Comparison of ENCODE assay signal across 25 mouse cellular contexts in the genomic region with DNA sequence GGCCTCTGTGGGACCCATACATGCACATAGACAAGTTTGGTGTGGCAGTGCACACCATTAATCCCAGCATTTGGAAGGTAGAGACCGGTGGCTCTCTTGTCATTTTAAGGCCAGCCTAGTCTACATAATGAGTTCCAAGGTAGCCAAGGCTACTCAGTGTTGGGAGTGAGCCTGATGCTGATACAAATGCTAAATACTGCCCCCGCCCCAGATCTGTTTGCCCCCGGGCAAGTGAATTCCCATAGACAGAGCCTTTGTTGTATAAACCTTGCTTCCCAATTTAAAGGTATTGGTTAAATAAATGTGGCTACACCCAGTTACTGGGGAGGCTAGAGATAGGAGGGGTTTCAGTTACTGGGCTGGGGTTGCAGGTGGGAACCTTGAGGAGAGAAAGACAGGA. TPM values are rescaled to one million over a fixed set of nuclear protein-coding genes. Genes with fewer than 3 reads are reported as not detected.
DNase-seq lines count a peak whose midpoint lies in the region; ATAC-seq and TF ChIP-seq lines count a peak whose summit lies in the region.
"Had no signal": no experiment of that assay in that cellular context is flagged by ENCODE, and none has a peak within 500 bp of the region (broad histone marks: within the 10 kb centered on the region; RNA-seq: fewer than 3 reads in every experiment).

No protein-coding gene starts in this region.

- H3K4me3 ChIP-seq in ES-Bruce4 (ENCODE audit: low read depth, low read length), result peak overlapping the region; percentile 89
- peak overlapping the region; percentile 41 to 56; a peak in 3 of 4 replicates for H3K4me3 ChIP-seq in ES-E14 (ENCODE audit: insufficient read depth in 1 of 2, low read depth in 1 of 2, low read length in 2 of 2, poor library complexity in 1 of 2, severe bottlenecking in 1 of 2)
- no peak overlapping the region for H3K4me3 ChIP-seq in forebrain, embryonic 11.5 days (ENCODE audit: low read depth, low read length)
- no peak overlapping the region for H3K4me3 ChIP-seq in kidney, embryonic 16.5 days (ENCODE audit: low read length)
- H3K4me3 ChIP-seq: embryonic facial prominence, embryonic 13.5 days; embryonic facial prominence, embryonic 15.5 days; erythroblast, embryonic 14.5 days; forebrain, embryonic 10.5 days; forebrain, embryonic 13.5 days; forebrain, embryonic 15.5 days had no signal

- H3K4me1 ChIP-seq in ES-Bruce4 (ENCODE audit: control insufficient read depth, insufficient read depth, low read length) (peaks cover 14% of the 10 kb centered on the region), ES-E14 (ENCODE audit: control insufficient read depth in 2 of 2, insufficient read depth in 2 of 2, low read length in 2 of 2, poor library complexity in 1 of 2) (peaks cover 13 to 36% of the 10 kb centered on the region in 2 experiments)
- no peaks in the 10 kb centered on the region for H3K4me1 ChIP-seq in forebrain, embryonic 11.5 days (replicated peaks; ENCODE audit: control insufficient read depth, insufficient read depth, low read length)
- H3K4me1 ChIP-seq in kidney, embryonic 16.5 days (ENCODE audit: insufficient read depth, low read length), result no peaks in the 10 kb centered on the region
- H3K4me1 ChIP-seq: embryonic facial prominence, embryonic 13.5 days; embryonic facial prominence, embryonic 15.5 days; forebrain, embryonic 13.5 days; forebrain, embryonic 15.5 days had no signal

- no peaks in the 10 kb centered on the region for H3K27me3 ChIP-seq in ES-Bruce4 (ENCODE audit: control insufficient read depth, insufficient read depth, low read length, poor library complexity, severe bottlenecking)
- no peaks in the 10 kb centered on the region for H3K27me3 ChIP-seq in forebrain, embryonic 11.5 days (ENCODE audit: control insufficient read depth, insufficient read depth, low read length)
- no peaks in the 10 kb centered on the region for H3K27me3 ChIP-seq in kidney, embryonic 16.5 days (ENCODE audit: insufficient read depth, low read length)
- H3K27me3 ChIP-seq: embryonic facial prominence, embryonic 13.5 days; embryonic facial prominence, embryonic 15.5 days; forebrain, embryonic 15.5 days had no signal

- DNase-seq in ES-E14 (ENCODE audit: low read depth, low spot score) (peak; percentile 94), WW6 (ENCODE audit: low read depth, low spot score) (peak; percentile 70)
- DNase-seq in forebrain, embryonic 11.5 days (ENCODE audit: low spot score), result no peak
- DNase-seq in spleen, postnatal 10 days (ENCODE audit: low spot score in 2 of 2), result no peak
- DNase-seq in testis, postnatal 10 days (ENCODE audit: low spot score), result no peak
- DNase-seq: adrenal gland, adult 2 months; adrenal gland, postnatal 10 days; adrenal gland, postnatal 25 days; cerebellum, adult 11 months; cerebellum, adult 18-20 months; cerebellum, adult 8-10 months; cerebellum, adult 9-11 months; cerebellum, postnatal 14 days; cerebellum, postnatal 36 days; embryo, embryonic 11 days; forebrain, postnatal 0 days had no signal

- H3K9ac ChIP-seq in ES-Bruce4 (ENCODE audit: low read depth, poor library complexity, severe bottlenecking) (peak overlapping the region; percentile 68), ES-E14 (ENCODE audit: insufficient read depth, low read depth, low read length, poor library complexity, severe bottlenecking) (peak overlapping the region; percentile 33; the same call in 1 of the 2 replicates)
- no peak overlapping the region for H3K9ac ChIP-seq in forebrain, embryonic 11.5 days (ENCODE audit: low read length)
- no peak overlapping the region for H3K9ac ChIP-seq in kidney, embryonic 16.5 days (replicated peaks; ENCODE audit: low read length)
- H3K9ac ChIP-seq: embryonic facial prominence, embryonic 13.5 days; embryonic facial prominence, embryonic 15.5 days; forebrain, embryonic 13.5 days; forebrain, embryonic 15.5 days; forebrain, postnatal 0 days had no signal

- in situ Hi-C loops in ES-E14 (cut with MboI; ENCODE audit: low sequenced_read_pairs in 2 of 2, unreplicated experiment in 2 of 2), result no loop called here

- no peak for ATAC-seq in forebrain, embryonic 11.5 days (replicated peaks; ENCODE audit: low FRiP score)
- no peak for ATAC-seq in kidney, embryonic 16.5 days (ENCODE audit: low FRiP score, low TSS enrichment)
- ATAC-seq: forebrain, embryonic 13.5 days; forebrain, embryonic 15.5 days; forebrain, postnatal 0 days had no signal

- H3K4me2 ChIP-seq in forebrain, embryonic 11.5 days (ENCODE audit: low read depth, low read length, severe bottlenecking), result no peak overlapping the region
- H3K4me2 ChIP-seq in kidney, embryonic 16.5 days (replicated peaks; ENCODE audit: low read depth, low read length), result no peak overlapping the region
- H3K4me2 ChIP-seq: embryonic facial prominence, embryonic 13.5 days; embryonic facial prominence, embryonic 15.5 days; forebrain, embryonic 13.5 days; forebrain, embryonic 15.5 days had no signal

- TF ChIP-seq EP300 in ES-Bruce4 (IDR thresholded peaks at IDR 0.05; ENCODE audit: insufficient read depth, low read depth, low read length), result no peak; the same call in 1 of the 2 replicates

- H3K9me3 ChIP-seq in ES-Bruce4 (replicated peaks; ENCODE audit: control insufficient read depth, insufficient read depth, low read length, poor library complexity, severe bottlenecking) (no peaks in the 10 kb centered on the region), ES-E14 (ENCODE audit: control insufficient read depth, insufficient read depth, low read depth, low read length) (no peaks in the 10 kb centered on the region)
- no peaks in the 10 kb centered on the region for H3K9me3 ChIP-seq in forebrain, embryonic 11.5 days (ENCODE audit: control insufficient read depth, low read length)
- no peaks in the 10 kb centered on the region for H3K9me3 ChIP-seq in kidney, embryonic 16.5 days (ENCODE audit: low read length)
- H3K9me3 ChIP-seq: embryonic facial prominence, embryonic 13.5 days; embryonic facial prominence, embryonic 15.5 days; forebrain, embryonic 10.5 days; forebrain, embryonic 13.5 days; forebrain, embryonic 15.5 days had no signal

- no peak for TF ChIP-seq POLR2A in ES-Bruce4 (IDR thresholded peaks at IDR 0.05; ENCODE audit: insufficient read depth, low read length)

- H3K27ac ChIP-seq in ES-Bruce4 (ENCODE audit: insufficient read depth, low read length) (peak overlapping the region; percentile 96), ES-E14 (ENCODE audit: insufficient read depth, low read depth, low read length, poor library complexity, severe bottlenecking) (peak overlapping the region; percentile 87; the same call in 1 of the 2 replicates)
- H3K27ac ChIP-seq in forebrain, embryonic 11.5 days (ENCODE audit: low read depth, low read length), result no peak overlapping the region
- no peak overlapping the region for H3K27ac ChIP-seq in kidney, embryonic 16.5 days (ENCODE audit: low read length)
- H3K27ac ChIP-seq: embryonic facial prominence, embryonic 13.5 days; embryonic facial prominence, embryonic 15.5 days; forebrain, embryonic 10.5 days; forebrain, embryonic 13.5 days; forebrain, embryonic 15.5 days had no signal

- no peak for TF ChIP-seq CTCF in ES-Bruce4 (IDR thresholded peaks at IDR 0.05; ENCODE audit: low read depth, low read length)

- H3K36me3 ChIP-seq in ES-Bruce4 (ENCODE audit: control insufficient read depth, insufficient read depth, low read length, poor library complexity, severe bottlenecking) (no peaks in the 10 kb centered on the region; the same call in 1 of the 2 replicates), ES-E14 (ENCODE audit: control insufficient read depth, insufficient read depth, low read length, poor library complexity, severe bottlenecking) (peaks cover 3% of the 10 kb centered on the region; the same call in 1 of the 2 replicates)
- H3K36me3 ChIP-seq in forebrain, embryonic 11.5 days (ENCODE audit: control insufficient read depth, insufficient read depth, low read length), result no peaks in the 10 kb centered on the region
- H3K36me3 ChIP-seq in kidney, embryonic 16.5 days (ENCODE audit: insufficient read depth, low read length), result no peaks in the 10 kb centered on the region
- H3K36me3 ChIP-seq: embryonic facial prominence, embryonic 13.5 days; embryonic facial prominence, embryonic 15.5 days; forebrain, embryonic 10.5 days; forebrain, embryonic 15.5 days had no signal

- 92% methylated on average over 3 of the region's 3 CpGs for WGBS in forebrain, embryonic 11.5 days
- WGBS in kidney, embryonic 16.5 days, result 91% methylated on average over 3 of the region's 3 CpGs

TF ChIP-seq in ES-E14, 5 proteins besides CTCF, POLR2A, EP300 and RAD21:
- TF ChIP-seq ZNF384 (IDR thresholded peaks at IDR 0.05; ENCODE audit: low read depth, low read length) (no peak), CHD2 (IDR thresholded peaks at IDR 0.05; ENCODE audit: low read depth, low read length) (peak; percentile 38; the same call in 1 of the 2 replicates), MAFK (IDR thresholded peaks at IDR 0.05; ENCODE audit: insufficient read depth, low read depth, low read length) (no peak), ZC3H11A (IDR thresholded peaks at IDR 0.05; ENCODE audit: borderline replicate concordance, low read depth, low read length) (no peak), HCFC1 (IDR thresholded peaks at IDR 0.05; ENCODE audit: borderline replicate concordance, insufficient read depth, low read length) (no peak)

RNA-seq across cellular contexts. Expression of gene Brpf3, which starts 15.9 kb away (rescaled TPM):
- 89.8 and 92.9 TPM in 2 replicates for polyA plus RNA-seq in ES-Bruce4 (2011; ENCODE audit: insufficient read depth, insufficient read length, low read depth, missing spikeins)
- total RNA-seq in ES-E14 (2012; rRNA removed), result 20.5 and 24.5 TPM in 2 replicates
- polyA plus RNA-seq in forebrain, embryonic 11.5 days (2014; fragmentation: Nextera tagmentation; extraction: Ambion mirVana), result 13.1 and 17.3 TPM in 2 replicates
- polyA plus RNA-seq in kidney, embryonic 16.5 days (2015; fragmentation: Nextera tagmentation; extraction: Ambion mirVana), result 9.9 and 11.0 TPM in 2 replicates

RNA-seq across cellular contexts. Expression of gene Mapk13, which starts 15.9 kb away (rescaled TPM):
- 49.0 and 50.7 TPM in 2 replicates for polyA plus RNA-seq in ES-Bruce4 (2011; ENCODE audit: insufficient read depth, insufficient read length, low read depth, missing spikeins)
- total RNA-seq in ES-E14 (2012; rRNA removed), result 7.1 and 14.6 TPM in 2 replicates
- polyA plus RNA-seq in forebrain, embryonic 11.5 days (2014; fragmentation: Nextera tagmentation; extraction: Ambion mirVana), result 2.3 and 2.7 TPM in 2 replicates
- 52.5 and 57.2 TPM in 2 replicates for polyA plus RNA-seq in kidney, embryonic 16.5 days (2015; fragmentation: Nextera tagmentation; extraction: Ambion mirVana)
- polyA plus RNA-seq: C2C12; erythroblast, embryonic 14.5 days had no signal

RNA-seq across cellular contexts. Expression of gene AC170998.1, which starts 59.2 kb away (rescaled TPM):
- 8.5 and 8.8 TPM in 2 replicates for polyA plus RNA-seq in ES-Bruce4 (2011; ENCODE audit: insufficient read depth, insufficient read length, low read depth, missing spikeins)
- 2.5 and 4.1 TPM in 2 replicates for total RNA-seq in ES-E14 (2012; rRNA removed)
- polyA plus RNA-seq in forebrain, embryonic 11.5 days (2014; fragmentation: Nextera tagmentation; extraction: Ambion mirVana), result 2.9 and 3.0 TPM in 2 replicates
- 1.8 and 4.2 TPM in 2 replicates for polyA plus RNA-seq in kidney, embryonic 16.5 days (2015; fragmentation: Nextera tagmentation; extraction: Ambion mirVana)
- polyA plus RNA-seq: erythroblast, embryonic 14.5 days had no signal

Comparison
In these comparisons a context has a peak if more than half of its experiments do, and no peak if none do; other contexts are left out.
1. H3K27ac ChIP-seq: peak in ES-Bruce4 (single experiment) and ES-E14 (single experiment); none in forebrain, embryonic 11.5 days (single experiment) and kidney, embryonic 16.5 days (single experiment).
2. H3K4me3 ChIP-seq: peak in ES-Bruce4 (single experiment) and ES-E14 (2 of 2); none in forebrain, embryonic 11.5 days (single experiment) and kidney, embryonic 16.5 days (single experiment).
3. H3K9ac ChIP-seq: peak in ES-Bruce4 (single experiment) and ES-E14 (single experiment); none in forebrain, embryonic 11.5 days (single experiment) and kidney, embryonic 16.5 days (single experiment).
4. DNase-seq: peak in ES-E14 (single experiment) and WW6 (single experiment); none in forebrain, embryonic 11.5 days (single experiment), spleen, postnatal 10 days (0 of 2) and testis, postnatal 10 days (single experiment).
5. RNA of gene Mapk13, which starts 15.9 kb away (polyA plus RNA-seq): 52.5 to 57.2 TPM in kidney, embryonic 16.5 days and 49.0 to 50.7 TPM in ES-Bruce4; 2.3 to 2.7 TPM in forebrain, embryonic 11.5 days; every median in the first group is over 10 times any median in the second.